Mouse (Mus musculus): Measurements from ENCODE around the gene Ermard.

Gene Ermard

GRCm38 (mm10) chr17:15120096-15120495 is 79.1 kb downstream of the Ermard start:
- no peak for DNase-seq (ENCODE audit: low spot score in 2 of 2)

GRCm38 (mm10) chr17:15120569-15120968 is 79.6 kb downstream of the Ermard start:
- DNase-seq (ENCODE audit: low spot score in 2 of 2) = no peak

- no peak for DNase-seq (ENCODE audit: low spot score in 2 of 2)
Observed at GRCm38 (mm10) chr17:15129630-15130287, 88.8 kb downstream of the Ermard start.

- no peak for DNase-seq (ENCODE audit: low spot score in 2 of 2)
Observed at GRCm38 (mm10) chr17:15130288-15130656, 89.3 kb downstream of the Ermard start.

- DNase-seq (ENCODE audit: low spot score in 2 of 2) = no peak
Observed at GRCm38 (mm10) chr17:15134905-15135669, 94.1 kb downstream of the Ermard start.

- no peak for DNase-seq (ENCODE audit: low spot score in 2 of 2)
Observed at GRCm38 (mm10) chr17:15137443-15137842, 96.4 kb downstream of the Ermard start.

Data from frontal cortex, postnatal 10 days (tissue).